Mouse (Mus musculus) mesoderm, embryonic 11.5 days (tissue): ENCODE measurements around the gene Ino80d.

Experiments
- DNase-seq: peaks from one replicate; pipeline ENCODE4 v3.0.0-alpha.2; 2012; ENCODE audit warnings: low read depth, low spot score

Ino80d gene

DNA sequence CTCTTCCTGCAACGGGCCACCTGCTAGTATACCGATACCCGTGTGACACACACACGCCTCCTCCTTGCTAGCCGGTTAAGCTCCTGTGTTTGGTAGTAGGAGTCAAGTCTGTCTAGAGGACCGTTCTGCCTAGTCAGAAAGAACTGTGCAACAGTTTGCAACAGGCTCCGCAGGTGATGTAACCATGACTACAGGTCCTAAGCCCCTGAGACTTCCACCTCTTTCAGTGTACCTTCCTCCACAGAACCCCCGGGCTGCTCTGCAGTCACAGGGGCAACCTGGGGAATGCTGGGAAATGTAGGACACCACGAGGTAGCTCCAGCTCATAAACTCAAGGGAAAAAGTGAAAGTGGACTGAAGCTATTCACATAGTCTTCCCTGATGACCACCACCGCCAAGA, 123.4 kb downstream of the Ino80d start:
- DNase-seq = no peak

DNA sequence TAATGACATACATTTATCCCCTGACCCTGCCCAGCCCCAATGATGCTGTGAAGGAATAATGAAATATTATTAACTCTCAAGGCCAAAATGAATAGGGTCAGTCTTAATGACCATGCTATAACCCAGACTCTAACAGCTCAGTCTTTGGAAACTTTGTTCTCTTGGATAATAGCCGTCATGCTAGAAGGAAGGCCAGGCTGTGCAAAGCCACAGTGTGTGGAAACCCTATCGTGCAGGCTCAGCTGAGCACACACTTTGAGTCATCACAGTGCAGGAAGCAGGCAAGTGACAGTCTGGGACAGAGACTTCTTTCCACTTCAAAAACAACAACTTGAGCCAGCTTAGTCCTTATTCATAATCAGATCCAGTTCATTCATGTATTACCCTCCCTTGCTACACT, 126.9 kb downstream of the Ino80d start:
- DNase-seq = no peak

DNA sequence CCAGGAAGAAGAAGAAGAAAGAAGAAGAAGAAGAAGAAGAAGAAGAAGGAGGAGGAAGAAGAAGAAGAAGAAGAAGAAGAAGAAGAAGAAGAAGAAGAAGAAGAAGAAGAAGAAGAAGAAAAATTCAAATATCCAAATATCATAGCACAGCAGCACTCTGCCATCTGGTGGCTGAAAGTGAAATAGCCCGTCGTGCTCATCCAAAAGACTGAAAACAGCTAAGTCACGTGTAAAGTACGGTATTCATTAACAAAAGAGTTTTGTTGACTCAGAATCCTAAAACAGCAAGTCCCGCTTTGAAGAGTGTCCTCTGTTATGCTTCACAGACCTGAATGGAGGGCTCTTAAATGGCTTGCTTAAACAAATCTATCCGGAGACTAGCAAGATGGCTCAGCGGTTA, 128.2 kb downstream of the Ino80d start:
- DNase-seq = peak; percentile 68

DNA sequence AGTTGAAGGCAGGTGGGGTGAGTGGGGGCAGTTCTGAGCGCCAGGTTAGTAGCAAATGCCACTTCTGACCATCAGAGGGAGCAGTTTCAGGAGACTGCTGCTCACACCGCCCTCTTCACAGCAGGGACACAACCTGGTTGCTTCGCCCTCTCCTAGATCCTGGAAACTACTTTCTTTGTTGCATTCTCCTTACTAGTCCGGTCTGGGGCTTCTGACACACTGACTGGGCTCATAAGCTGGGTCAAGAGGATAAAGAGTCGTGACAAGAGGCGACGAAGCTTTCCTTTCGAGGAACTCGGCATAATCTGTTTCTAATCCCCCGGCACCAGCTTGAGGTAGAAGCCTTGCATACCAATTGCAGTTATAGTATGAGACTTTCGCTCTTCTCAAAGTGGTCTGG, 129.9 kb downstream of the Ino80d start:
- peak; percentile 46 for DNase-seq

DNA sequence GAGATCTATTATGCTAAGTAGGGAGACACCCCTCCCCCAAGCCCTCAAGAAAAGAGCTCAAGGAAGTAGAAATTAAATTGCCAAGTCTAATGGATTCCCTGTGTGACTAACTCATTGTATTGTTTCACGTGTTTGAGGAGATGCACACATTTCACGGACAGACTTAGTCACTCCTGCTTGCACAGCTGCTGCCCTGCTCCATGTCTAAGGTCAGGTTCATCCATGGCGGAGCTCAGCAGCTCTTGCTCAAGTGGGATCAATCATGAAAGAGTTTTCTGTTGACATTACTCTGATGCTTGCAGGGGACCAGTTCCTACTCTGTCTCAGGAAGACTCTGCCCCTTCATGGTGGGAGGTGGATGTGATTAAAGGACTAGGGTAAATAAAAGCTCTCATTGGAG, 137.7 kb downstream of the Ino80d start:
- DNase-seq = peak; percentile 52

DNA sequence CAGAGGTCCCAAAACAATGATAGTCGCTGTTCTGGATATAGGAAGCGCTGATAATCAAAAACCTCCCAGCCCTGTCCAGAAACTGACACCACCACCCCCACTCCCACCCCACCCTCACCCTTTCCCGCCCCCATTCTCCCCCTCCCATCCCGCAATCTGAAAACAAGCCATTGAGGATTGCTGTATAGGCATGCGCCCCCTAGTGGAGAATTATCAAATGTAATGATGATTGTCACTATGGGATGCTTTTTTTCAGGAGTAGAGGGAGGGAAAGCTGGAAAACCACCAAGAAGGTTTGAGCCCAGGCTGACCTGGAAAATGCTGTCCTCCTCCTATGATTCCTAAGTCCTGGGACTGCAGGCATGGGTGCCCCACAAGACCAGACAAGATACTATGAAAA, 147.6 kb downstream of the Ino80d start:
- DNase-seq = peak; percentile 64

DNA sequence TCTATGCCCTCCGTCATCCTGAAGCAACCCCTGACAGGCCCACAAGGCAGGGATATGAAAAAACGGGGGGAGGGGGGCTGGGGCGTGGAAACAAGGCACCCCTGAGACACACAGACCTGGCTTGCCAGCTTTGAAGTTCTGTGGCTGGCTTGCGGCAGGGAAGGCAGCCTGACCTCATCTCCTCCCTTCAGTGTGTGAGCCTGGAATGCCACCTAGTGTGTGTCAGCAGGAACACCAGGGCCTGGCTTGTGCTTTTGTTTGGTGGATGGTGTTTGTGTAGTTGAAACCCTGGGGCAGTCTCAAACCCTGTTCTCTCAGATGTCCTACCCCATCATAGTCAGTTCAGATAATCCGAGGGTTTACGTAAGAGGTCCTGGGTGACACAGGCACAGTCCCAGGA, 150.2 kb downstream of the Ino80d start:
- DNase-seq = peak; percentile 81

DNA sequence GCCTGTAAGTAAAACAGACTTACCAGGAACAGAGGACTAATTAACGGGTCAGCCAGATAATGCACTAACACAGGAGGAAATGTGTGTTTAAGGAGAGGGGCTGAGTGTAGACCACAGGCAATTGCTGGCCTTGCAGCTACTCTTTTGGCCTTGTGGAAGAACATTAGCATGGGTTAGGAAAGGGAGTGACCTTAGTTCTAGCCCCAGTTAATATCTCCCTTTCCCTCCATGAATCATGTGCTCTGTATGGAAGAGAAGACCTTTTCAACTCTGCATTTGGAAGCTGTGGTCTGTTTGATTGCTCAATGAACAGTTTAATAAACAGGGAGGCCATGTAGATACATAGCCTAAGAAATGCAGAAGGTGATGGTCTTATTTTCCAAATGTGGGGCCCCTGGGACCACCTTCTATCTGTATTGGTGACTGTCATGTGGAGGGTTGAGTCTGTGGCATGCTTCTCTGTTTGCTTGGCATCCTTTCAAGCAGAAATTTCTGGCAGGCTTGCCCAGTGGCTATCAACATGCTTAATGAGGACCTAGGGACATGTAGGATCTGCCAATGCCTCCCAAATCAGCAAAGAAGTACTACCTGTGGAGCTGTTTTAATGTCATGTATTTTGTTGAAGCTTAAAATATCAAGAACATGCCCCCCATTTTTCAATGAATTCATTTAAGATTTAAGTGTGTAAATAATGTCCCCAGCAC, 157.4 kb downstream of the Ino80d start:
- DNase-seq = no peak

DNA sequence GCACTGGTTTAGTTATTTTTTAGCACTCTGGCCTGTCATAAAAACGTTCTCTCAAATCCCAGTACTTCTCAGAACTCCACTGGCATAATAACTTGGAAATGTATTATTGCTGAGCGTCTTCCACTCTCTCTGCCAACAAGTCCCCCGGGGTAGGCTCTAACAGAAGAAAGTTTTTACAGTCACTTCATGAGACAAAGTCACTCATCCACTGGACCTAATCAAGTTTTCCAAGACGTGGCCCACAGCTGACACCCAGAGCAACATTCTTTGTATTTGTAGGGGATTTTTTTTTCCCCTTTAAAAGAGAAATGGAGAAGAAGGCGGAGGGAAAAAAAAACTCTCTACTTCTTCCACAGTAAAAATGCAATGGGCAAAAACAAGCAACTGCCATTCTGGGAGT, 157.9 kb downstream of the Ino80d start:
- no peak for DNase-seq

DNA sequence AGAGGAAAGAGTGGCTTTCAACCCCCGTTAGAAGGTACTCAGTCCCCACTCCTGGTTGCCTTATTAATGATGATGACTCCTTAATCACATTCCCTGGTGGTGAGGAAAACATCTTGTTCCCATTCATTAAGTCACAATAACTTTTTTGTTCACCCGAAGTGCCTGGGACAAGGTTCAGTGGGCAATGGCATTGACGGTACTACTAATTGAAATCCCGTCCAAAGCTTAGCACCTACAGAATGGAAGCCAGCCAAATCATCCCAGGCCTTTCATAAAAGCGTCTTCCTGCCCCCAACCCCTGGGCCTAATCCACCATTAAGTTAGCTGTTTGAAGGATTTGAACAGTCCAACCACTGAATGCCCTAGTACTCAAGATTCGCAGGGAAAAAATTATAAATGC, 159.1 kb downstream of the Ino80d start:
- DNase-seq = no peak

DNA sequence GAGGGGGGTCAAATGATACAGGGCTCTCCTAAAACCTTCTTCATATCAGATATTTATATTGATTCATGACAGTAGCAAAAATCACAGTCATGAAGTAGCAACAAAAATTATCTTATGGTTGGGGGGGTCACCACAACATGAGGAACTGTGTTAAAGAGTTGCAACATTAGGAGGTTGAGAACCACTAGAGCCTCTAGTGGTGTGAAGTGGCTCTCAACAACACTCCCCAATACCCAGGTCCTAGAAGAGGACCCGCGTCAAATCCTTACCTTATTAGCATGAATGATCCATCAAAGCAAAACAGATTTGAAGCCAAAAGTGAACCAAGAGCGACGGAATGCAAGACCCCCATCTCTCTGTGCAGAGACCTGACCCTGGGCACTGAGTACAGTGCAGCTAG, 161.4 kb downstream of the Ino80d start:
- no peak for DNase-seq

DNA sequence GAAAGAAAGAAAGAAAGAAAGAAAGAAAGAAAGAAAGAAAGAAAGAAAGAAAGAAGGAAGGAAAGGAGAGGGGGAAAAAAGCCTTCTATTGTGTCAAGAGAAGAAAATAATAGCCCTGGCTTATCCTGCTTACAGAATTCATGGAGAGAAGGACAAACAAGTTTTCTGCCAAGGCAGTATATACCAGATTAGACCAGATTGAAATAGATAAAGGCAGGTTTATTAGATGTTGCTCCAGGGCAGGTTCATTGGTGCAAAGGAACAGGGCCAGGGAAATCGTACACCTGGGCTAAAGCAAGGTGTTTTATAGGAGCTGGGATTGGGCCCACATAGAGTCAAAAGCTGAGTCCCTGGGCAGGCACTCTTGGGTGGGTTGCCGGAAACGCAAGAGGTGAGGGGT, 162.1 kb downstream of the Ino80d start:
- DNase-seq = no peak

DNA sequence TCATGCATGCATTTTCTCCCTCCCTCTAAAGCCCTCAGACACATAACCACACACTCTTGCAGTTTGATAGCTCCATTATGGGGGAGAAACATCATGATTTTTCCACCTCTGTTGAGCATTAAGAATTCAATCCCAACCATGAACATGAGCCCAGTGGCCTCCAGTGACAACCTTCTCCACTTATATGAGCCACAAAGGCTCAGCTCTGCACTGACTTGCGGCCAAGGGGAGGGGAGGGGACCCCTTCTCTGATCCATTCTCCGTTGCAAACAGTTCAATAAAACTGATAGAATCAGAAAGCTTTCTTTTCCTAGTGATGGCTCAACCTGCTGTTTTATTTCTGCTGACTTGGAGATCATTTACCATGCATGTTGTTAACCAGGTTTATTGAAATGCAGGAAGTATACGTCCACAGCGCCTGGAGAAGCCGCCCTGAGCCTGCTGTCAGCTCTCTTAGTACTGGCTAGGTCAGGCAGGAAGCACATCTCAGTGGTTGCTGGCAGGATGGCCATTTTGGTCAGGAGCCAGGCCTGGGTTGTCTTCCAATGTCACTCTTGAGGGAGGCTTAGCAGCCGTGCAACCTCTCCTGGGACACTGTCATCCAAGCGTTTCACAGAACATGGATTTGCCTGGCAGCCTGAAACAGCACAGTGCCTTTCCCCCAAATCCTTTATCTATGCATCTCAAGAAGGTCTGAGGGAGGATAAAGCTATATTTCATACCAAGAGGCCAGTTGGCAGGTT, 163.2 kb downstream of the Ino80d start:
- no peak for DNase-seq

DNA sequence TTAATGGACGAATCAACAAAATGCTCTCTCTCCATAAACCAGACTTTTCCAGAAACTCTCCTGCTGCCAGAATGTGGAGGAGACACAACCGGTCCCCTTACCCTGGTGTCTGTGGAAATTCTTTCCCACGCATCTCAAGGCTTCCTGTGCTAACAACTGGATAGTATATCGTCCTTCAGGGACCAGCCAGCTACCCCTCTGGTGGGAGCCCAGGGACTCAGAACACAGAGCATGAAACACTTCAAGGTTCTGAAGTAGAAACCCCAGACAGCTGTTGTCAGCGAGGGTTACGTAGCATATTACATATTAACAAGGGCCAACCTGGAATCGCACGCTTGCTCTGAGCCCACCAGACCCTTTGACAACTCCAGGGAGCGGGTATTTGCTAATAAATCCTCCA, 163.9 kb downstream of the Ino80d start:
- no peak for DNase-seq

DNA sequence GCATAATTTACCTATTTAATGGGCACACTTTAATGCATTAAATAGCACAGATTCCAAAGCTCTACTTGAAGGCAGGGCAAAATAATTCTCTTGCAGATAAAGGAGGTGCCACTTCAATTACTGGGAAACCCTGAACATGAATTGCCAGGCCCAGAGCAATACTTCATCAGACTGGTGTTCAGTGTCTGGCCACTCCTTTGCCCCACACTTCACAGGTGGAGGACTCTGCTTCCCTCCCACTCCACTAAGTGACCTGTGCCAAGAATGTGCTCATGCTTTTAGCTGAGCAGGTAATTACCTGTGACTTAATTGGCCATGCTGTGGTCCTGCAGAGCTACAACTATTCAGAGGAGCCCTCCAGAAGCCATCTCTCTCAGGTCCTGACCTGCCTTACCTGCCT, 166.7 kb downstream of the Ino80d start:
- DNase-seq = no peak

DNA sequence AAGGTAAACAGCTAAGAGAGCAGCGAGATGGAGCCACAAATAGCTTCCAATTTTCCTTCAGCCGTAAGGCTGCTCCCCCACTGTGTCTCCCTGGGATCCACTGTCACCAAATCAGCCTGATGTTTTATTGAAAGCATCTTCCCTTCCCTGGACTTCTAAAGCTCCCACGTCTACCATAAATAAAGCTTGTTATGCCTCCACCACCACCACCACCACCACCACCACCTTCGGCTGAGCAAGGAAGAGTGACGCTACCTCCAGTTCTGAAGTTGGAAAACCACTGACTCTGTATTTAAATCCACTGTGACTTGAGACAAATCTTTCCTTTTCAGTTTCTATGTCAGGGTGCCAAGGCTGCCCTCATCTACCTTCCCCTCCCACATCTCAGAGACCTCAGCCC, 167.5 kb downstream of the Ino80d start:
- no peak for DNase-seq

DNA sequence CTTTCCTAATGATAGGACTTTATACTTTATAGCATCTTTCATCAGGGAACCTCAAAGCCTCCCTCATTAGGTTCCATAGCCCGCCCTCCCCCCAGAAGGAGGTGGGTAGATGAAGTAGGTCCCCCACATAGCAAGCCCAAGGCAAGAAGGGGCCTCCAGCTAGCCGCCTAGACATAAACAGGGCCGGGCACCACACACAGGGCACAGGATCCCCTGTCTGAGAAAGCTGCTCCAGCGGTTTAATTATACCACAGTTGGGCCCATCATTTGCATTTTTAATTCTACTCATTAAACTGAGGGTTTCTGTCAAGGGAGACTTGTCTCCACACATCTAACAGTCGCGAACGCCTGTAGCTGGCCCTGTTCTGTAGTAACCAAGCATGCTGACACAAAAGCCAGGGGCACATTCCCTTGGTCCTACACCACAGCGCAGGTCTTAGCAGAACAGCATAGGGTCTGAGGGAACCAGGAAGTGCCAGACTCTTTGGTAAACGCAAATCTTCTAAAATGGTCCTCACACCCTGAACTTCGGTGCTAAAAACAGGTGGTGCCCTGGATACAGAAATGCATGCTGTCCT, 179.6 kb downstream of the Ino80d start:
- no peak for DNase-seq

DNA sequence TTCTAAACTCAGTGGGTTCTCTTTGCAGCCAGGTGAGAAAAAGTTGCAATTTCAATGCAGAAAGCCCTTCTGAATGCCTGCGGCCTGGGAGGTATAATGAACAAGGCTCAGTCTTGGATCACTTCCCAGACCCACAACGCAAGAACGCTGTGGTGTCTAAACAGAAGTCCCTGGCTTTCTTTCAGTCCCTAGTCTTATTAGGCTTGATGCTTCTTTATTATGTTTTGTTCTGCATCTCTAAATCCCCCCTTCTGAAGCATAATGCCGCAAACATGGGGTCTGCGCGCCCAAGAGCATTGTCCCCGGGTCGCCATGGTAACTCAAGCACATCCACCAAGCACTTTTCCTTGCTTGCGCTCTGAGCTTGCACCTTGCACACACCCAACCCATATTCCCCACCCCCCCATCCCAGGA, 180.4 kb downstream of the Ino80d start:
- peak; percentile 39 for DNase-seq

DNA sequence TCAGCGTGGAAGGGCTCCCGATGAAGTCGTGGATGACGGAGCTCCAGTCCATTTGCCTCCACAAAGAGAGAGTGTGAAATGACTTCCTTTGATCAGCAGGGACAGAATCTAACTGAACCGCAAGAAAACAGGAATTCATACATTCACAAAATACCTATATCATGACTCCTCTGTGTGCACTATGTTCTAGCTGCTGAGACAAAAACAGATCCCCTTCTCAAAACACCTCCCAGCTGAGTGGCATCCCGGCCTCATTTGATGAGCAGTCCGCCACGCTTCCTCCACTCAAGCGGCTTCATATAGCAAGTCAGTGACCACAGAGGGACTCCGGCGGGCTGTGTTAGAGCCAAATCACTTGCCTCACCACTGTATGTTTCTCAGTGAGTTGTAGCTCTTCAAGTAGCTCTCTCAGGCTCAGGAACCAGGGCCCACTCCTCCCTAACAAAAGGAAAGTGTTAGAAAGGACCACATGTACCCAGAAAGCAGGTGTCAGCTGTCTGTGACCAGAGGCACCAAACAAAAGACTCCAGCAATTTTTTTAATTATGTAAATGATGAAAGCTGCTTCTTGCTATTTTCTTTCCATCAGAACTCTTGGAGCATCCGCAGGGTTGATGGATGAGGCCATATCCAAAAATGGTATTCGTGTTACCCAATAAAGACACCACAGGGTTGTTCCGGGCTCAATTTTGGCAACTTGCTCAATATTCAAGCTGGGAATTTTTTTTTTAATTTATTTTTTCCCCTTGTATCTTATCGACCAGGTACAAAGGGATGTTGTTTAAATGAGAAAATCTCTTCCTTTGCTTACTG, 181.0 kb downstream of the Ino80d start:
- no peak for DNase-seq

DNA sequence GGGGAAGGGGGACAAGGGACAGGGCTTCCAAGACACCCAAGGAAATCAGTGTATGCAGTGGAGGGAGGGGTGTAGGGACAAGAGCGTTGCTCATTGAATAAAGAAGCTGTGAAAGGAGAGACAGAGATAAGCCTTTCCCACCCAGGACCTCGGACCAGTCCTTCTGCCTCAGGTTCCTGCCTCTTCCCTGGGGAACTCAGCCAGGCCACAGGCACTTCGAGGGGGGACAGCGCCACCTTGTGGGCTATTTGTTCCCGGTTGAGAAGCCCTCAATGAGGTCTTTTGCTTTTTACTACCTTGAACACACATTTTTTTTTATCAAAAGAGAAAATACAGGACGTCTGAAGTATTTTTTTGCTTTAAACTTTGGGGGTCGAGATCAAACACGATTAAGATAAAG, 185.0 kb downstream of the Ino80d start:
- DNase-seq = peak; percentile 83

DNA sequence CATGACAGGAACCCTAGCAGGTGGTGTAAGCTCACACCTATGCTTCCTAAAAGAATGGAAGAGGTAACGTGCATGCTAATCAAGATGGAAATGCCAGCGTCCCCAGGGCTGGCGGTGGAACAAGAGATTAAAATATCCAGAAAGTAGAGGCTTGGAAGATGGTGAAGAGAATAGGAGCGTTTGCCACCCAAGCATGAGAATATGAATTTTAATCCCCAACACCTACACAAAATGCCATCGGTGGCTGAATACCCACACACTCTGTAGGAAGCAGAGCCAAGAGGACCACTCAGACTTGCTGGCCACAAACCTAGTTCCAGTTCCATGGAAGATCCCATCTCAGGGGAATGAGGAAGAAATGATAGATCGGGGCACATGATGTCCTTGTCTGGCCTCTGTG, 195.2 kb downstream of the Ino80d start:
- no peak for DNase-seq

DNA sequence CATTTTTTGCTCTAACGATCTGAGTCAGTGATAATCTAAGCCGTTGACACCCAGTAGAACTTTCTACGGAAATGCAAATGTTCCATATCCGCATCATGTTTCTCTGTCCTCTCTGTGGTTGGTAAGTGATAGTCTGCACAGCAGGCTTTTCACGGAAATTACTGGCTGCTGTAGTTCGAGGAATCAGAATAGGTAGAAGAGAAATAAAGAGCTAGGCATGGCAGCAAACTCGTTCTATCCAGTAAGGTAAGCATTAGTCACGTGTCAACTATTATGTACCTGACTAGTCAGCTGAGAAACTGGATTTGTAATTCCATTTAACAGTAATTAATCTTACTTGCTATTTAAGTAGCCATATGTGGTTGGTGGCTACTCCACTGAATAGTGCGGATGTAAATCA, 197.9 kb downstream of the Ino80d start:
- DNase-seq = no peak
